Mouse (Mus musculus) thymus, postnatal 14 days (tissue): ENCODE measurements around the gene Stra6.
A peak's percentile ranks its signal among the peaks of the same experiment; 100 is the strongest.

Experiments used
- DNase-seq: peaks from one replicate; pipeline ENCODE4 v3.0.0; 2021

Stra6 gene

GRCm38 (mm10) chr9:58179390-58179789 lies 115.8 kb downstream of the Stra6 start:
- no peak for DNase-seq

- no peak for DNase-seq
These were observed 120.9 kb downstream of the Stra6 start for GRCm38 (mm10) chr9:58184456-58184855.

GRCm38 (mm10) chr9:58194222-58194621 lies 130.6 kb downstream of the Stra6 start:
- no peak for DNase-seq

GRCm38 (mm10) chr9:58195671-58196070 lies 132.1 kb downstream of the Stra6 start:
- no peak for DNase-seq

GRCm38 (mm10) chr9:58196141-58196540 lies 132.6 kb downstream of the Stra6 start:
- DNase-seq: no peak

- no peak for DNase-seq
These were observed 133.3 kb downstream of the Stra6 start for GRCm38 (mm10) chr9:58196610-58197567.

- peak; percentile 42 for DNase-seq
These were observed 134.5 kb downstream of the Stra6 start for GRCm38 (mm10) chr9:58197781-58198701.

- DNase-seq: peak; percentile 45
These were observed 135.3 kb downstream of the Stra6 start for GRCm38 (mm10) chr9:58198801-58199371.

GRCm38 (mm10) chr9:58199381-58200269 lies 136.0 kb downstream of the Stra6 start:
- no peak for DNase-seq

GRCm38 (mm10) chr9:58200270-58201090 lies 136.9 kb downstream of the Stra6 start:
- DNase-seq: no peak

- no peak for DNase-seq
These were observed 137.7 kb downstream of the Stra6 start for GRCm38 (mm10) chr9:58201091-58201842.

- DNase-seq: no peak
These were observed 138.4 kb downstream of the Stra6 start for GRCm38 (mm10) chr9:58201861-58202549.

GRCm38 (mm10) chr9:58202676-58203453 lies 139.3 kb downstream of the Stra6 start:
- DNase-seq: no peak
